34 mouse cellular contexts compared by ENCODE assay signal in the genomic region with DNA sequence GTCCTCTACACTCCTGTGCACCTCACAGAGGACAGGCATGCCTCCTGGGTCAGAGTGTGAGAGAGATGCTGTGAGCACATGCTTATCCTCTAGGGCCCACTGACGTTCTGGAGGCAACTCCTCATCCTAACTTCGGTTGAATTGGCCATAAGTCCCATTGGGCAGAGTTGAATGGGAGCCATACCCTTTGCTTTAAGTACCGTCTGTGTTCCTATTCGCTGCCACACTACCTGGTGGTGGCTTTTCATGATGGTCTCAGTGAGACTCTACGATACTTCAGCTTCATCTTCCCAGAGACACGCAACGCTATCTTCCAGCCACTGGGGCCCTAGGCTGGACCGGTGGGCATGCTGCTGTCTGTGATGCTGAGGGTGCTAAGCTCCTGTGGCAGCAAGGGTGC.
"Had no signal": no experiment of that assay in that cellular context is flagged by ENCODE, and none has a peak within 500 bp of the region (broad histone marks: within the 10 kb centered on the region; RNA-seq: fewer than 3 reads in every experiment).

No protein-coding gene starts in this region.

- H3K4me1 ChIP-seq: heart, embryonic 12.5 days; heart, embryonic 13.5 days; heart, embryonic 15.5 days; hindbrain, embryonic 10.5 days; hindbrain, embryonic 12.5 days; hindbrain, embryonic 13.5 days; hindbrain, embryonic 15.5 days; intestine, embryonic 15.5 days; kidney, embryonic 15.5 days had no signal

- DNase-seq: heart, postnatal 10 days; heart, postnatal 14 days; heart, postnatal 36 days; kidney, adult 11 months; kidney, adult 18-20 months; kidney, adult 2 months; kidney, adult 8-10 months; kidney, adult 9 months; kidney, postnatal 10 days; kidney, postnatal 14 days; kidney, postnatal 25 days; kidney, postnatal 36 days; kidney, postnatal 4 days; layer of hippocampus, adult 9-11 months; layer of hippocampus, postnatal 36 days had no signal

- H3K27me3 ChIP-seq: heart, embryonic 12.5 days; heart, embryonic 13.5 days; heart, embryonic 15.5 days; hindbrain, embryonic 12.5 days; hindbrain, embryonic 13.5 days; hindbrain, embryonic 15.5 days; intestine, embryonic 15.5 days; kidney, embryonic 15.5 days had no signal

- H3K4me3 ChIP-seq: heart, embryonic 12.5 days; heart, embryonic 13.5 days; heart, embryonic 15.5 days; hindbrain, embryonic 10.5 days; hindbrain, embryonic 12.5 days; hindbrain, embryonic 13.5 days; hindbrain, embryonic 15.5 days; intestine, embryonic 15.5 days; kidney, embryonic 15.5 days; layer of hippocampus, adult 2 months; left cerebral cortex, adult 2 months had no signal

- ATAC-seq: hindbrain, embryonic 16.5 days; hindbrain, postnatal 0 days; inflammation-experienced regulatory T-cells, adult 6 months; intestine, embryonic 15.5 days; intestine, embryonic 16.5 days; intestine, postnatal 0 days had no signal

- H3K4me2 ChIP-seq: heart, embryonic 11.5 days; heart, embryonic 12.5 days; heart, embryonic 13.5 days; heart, embryonic 15.5 days; hindbrain, embryonic 12.5 days; hindbrain, embryonic 13.5 days; hindbrain, embryonic 14.5 days; hindbrain, embryonic 15.5 days; intestine, embryonic 15.5 days; kidney, embryonic 15.5 days had no signal

- H3K36me3 ChIP-seq: heart, embryonic 12.5 days; heart, embryonic 13.5 days; heart, embryonic 15.5 days; hindbrain, embryonic 10.5 days; hindbrain, embryonic 12.5 days; hindbrain, embryonic 13.5 days; hindbrain, embryonic 15.5 days; intestine, embryonic 15.5 days; kidney, embryonic 15.5 days had no signal

- H3K9me3 ChIP-seq: heart, embryonic 12.5 days; heart, embryonic 13.5 days; heart, embryonic 15.5 days; hindbrain, embryonic 10.5 days; hindbrain, embryonic 12.5 days; hindbrain, embryonic 13.5 days; hindbrain, embryonic 15.5 days; intestine, embryonic 15.5 days; kidney, embryonic 15.5 days had no signal

- H3K27ac ChIP-seq: heart, embryonic 13.5 days; heart, embryonic 15.5 days; hindbrain, embryonic 10.5 days; hindbrain, embryonic 12.5 days; hindbrain, embryonic 13.5 days; hindbrain, embryonic 14.5 days; hindbrain, embryonic 15.5 days; hindbrain, postnatal 0 days; intestine, embryonic 15.5 days; kidney, embryonic 15.5 days; kidney, postnatal 0 days; layer of hippocampus, adult 2 months; left cerebral cortex, adult 2 months had no signal

- H3K9ac ChIP-seq: heart, embryonic 12.5 days; heart, embryonic 13.5 days; heart, embryonic 15.5 days; hindbrain, embryonic 12.5 days; hindbrain, embryonic 13.5 days; hindbrain, embryonic 14.5 days; hindbrain, embryonic 15.5 days; intestine, embryonic 15.5 days; kidney, embryonic 15.5 days had no signal
